Mouse (Mus musculus): ENCODE results near the gene Cdh23.

The Cdh23 gene

DNA sequence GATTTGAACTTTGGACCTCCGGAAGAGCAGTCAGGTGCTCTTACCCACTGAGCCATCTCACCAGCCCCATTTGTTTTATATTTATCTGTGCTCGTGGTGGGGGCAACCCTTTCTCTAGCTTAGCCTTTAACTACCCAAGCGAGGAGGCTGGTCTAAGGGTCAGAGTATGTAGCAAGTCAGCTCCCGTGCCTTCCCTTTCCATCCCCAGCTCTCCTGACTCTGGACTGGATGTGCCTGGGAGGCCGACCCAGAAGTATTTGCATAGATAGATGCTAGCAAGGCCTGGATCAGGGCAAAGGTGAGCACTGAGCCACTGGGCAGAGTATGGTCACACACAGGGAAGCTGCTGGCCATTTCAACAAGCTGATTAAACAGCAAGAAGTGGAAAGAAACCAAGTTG is 12.5 kb upstream of the Cdh23 start:
- DNase-seq (ENCODE audit: low read depth): no peak

DNA sequence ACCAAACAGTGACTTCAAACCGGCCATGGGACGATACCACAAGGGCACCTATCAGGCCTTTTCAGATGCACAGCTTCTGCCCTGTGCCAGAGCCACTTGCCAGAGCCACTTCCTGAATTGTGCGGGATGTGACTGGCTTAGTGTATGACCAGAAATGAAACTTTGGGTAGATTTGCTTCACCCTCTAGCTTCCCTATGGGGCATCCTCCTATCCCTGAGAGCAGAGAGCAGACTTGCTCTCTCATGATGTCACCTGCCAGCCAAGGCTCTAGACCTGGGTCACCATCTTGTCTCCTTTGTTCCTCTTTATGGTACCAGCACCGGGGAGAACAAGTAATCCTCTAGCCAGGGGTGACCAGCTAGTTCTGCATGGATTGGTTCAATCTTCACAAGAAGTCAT is 10.0 kb upstream of the Cdh23 start:
- no peak for DNase-seq (ENCODE audit: low read depth)

DNA sequence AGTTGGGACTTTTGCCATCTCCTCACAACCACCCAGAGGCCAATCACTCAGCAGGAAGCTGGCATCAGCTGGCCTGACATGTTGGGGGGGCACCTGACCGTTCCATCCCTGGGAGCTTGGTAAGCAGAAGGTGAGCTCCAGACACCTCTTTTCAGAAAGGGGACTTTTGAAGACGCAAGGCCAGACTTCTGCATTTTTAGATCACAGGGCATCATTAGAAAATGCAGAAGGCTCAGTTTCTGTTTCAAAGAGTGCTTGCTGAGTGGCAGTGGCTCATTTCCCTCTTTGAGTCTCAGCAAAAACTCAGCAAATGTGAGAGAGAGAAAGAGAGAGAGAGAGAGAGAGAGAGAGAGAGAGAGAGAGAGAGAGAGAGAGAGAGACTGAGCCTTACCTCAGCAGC is 8.8 kb upstream of the Cdh23 start:
- DNase-seq (ENCODE audit: low read depth): no peak

DNA sequence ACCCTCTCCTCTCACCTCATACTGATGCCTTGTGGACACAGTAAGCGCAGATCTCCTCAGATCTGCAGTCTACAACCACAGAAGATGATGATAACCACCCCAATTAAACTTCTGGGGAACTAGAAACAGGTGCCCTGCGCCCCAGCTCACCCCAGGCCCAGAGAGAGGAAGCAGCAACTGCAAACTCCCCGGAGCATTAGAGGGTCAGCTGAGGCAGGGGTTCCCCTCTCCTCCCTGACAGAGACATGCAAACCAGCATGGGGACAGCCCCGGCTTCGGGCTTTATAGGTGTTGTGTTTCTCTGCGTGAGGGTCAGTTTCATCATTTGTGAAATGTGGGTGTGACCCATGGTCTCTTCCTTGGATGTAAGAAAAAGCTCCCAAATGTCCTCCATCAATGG is 1.5 kb upstream of the Cdh23 start:
- DNase-seq (ENCODE audit: low read depth): no peak

DNA sequence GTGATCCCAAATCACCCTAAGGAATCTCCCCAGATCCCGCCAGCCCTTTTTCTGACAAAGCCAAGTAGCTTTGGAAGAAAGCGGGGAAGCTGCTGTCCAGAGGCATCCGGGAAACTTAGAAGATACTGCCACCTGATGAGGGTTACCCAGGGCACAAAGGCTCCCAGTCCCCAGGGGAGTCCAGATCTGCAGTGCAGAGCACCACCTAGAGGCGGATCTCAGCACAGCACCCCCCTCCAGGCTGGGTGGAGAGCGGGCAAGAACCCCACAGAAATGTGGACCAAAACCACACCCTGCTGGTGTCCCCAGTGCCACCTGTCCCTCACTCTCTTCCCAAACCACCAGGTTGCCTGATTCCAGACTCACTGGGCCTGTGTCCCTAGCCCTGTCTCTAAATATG is 685 bp upstream of the Cdh23 start:
- peak; percentile 75 for DNase-seq (ENCODE audit: low read depth)

DNA sequence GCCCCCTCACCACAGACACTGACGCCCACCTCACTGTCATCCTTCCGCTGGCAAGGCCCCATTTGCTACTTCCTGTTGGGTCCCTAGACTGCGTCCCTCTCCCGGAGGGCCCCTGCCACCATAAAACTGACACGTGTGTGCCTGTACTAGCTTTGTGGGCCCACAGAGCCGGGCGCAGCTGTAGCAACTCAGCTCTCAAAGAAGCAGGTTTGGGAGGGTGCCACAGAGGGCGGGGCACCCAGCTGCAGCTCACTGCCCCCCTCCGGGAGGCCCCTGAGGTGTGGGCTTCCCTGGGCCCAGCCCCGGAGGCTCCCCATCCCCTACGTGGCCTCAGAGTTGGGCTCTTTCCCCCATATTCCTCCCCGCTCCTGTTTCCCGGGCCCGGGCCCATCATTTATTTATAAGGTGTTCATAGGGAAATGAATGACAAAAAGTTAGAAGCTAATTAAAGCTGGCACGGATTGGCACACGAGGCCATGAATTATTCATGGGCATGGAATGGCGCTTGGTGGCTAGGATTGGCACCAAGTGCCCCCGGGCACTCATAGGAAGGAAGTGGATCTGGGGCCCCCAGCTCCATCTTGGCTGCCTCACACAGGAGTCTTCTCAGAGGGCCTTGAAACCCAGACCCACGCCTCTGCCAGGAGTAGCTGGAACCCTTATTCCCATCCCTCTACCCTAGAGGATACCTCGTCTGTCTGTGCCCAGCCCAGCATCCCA is 4.5 kb downstream of the Cdh23 start:
- peak; percentile 14 for DNase-seq (ENCODE audit: low read depth)

DNA sequence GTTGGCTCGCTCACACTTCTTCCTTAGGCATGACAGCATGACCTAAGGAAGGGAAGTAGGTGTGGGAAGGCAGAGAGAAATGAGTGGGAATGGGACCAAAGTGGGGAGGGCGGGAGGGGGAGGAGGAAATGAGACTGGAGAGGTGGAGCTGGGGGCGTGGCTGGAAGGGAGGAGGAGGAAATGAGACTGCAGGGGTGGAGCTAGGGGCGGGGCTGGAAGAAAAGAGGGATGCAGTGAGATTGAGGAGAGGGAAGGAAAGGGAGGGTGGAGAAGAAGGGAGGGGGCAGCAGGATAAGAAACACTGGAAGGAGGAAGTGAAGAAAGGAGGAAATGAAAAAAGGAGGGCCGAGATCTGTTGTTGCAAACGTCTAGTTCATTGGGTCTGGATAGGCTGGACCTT is 5.3 kb downstream of the Cdh23 start:
- DNase-seq (ENCODE audit: low read depth): no peak

DNA sequence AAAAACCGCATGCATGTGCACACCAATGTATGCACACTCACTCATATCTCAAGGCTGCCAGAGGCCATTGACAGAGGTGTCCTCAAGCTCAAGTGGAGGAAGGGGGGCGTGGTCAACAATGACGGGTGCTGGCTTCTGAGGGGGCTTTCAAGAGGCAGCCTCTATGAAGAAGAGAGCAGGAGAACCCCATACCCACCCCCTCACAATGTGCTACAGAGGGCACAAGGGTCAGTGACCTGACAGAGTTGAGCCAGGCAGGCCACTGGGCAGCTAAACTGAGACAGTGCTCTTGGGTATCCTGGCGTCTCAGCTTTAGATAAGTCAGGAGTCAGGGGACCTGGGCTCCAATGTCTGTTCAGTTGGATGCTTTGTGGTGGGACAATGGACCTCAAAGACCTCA is 6.9 kb downstream of the Cdh23 start:
- DNase-seq (ENCODE audit: low read depth): no peak

DNA sequence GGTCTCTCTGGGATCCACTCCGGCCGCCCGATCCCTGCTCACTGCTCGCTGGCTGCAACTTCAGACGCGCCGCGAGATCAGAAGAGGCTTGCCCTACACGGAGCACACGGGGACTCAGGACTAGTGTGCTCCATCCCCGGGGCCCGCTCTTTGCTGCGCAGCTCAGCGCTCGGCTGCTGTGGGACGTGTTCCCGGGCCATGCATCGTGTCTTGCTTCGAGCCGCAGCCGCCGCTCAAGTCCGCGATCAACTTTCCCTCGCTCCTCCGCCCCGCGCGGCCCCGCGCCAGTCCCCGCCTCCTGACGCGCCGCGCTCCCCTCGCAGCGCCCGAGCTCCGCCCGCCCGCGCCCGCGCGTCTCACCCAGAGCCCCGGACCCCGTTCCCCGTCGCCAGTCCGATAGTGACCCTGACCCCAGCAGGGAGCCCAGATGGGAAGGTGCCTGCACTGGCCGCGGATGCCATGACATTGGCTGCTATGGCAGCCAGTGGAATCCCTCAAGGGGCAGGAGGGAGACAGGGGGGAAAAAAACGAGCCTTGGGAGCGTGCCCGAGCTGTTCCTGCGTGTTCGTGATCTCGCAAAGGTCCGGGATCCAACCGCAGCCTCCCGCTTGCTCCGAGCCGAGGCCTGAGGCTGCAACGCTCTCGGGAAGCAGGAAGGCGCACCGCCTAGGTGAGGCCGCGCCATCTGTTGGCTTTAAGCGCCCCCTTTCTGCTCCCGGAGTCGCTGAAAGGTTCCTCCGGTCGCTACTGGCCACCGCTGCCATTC is 9.1 kb downstream of the Cdh23 start:
- peak; percentile 6 for DNase-seq (ENCODE audit: low read depth)

DNA sequence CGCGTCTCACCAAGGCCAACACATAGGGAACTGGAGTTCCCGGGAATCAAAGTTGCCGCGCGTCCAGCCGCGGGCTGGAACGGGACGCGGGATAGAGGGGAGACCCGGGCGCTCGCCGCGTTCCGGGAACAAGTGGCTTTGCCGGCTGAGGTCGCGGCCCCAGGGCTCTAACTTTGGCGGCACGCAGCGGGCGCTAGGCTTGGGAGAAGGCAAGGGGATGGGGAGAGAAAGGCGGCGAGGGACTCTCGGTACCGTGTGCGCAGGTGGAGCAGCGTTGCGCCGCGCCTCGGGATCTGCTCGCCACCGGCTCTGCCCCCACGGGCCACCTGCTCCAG is 9.7 kb downstream of the Cdh23 start:
- DNase-seq (ENCODE audit: low read depth): no peak

DNA sequence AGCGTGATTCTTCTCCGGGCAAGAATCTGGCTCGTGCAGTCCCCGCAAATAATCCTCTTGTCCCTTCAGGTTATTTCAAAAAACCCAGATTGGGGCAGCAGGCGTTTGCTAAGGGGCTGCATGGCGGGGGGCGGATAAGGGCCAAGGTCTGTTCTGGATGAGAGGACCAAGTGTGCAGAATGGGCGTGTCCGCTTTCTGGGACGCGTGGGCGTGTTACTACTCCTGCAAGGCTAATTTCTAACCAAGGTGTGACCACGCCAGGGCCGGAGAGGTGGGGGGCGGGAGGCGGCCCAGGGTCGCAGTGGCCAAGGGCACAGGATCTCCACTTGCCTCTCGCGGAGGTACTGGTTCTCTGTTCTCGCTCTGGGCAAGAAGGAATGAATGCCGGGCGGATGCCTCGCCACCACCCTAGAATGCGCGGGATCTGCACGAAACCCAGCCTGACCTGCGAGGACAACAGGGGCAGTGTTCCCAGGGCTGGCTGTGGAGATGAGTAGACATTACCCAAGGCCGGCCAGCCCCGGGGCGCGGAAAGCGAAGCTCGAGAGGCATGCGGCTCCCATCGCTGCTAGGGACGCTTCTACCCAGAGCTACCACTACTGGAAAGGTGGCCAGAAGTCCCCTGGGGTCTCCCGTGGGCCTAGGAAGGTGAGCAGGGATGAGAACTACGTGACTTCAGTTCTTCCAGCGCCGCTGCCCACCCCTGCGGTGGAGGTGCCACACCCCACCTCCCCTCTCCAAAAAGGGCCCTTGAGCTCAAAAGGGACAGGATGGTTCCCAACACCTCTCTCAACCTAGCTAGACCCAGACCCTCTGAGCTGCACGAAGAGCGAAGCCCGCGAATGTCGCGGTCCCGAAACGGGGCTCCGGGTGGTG is 10.3 kb downstream of the Cdh23 start:
- DNase-seq (ENCODE audit: low read depth): no peak

DNA sequence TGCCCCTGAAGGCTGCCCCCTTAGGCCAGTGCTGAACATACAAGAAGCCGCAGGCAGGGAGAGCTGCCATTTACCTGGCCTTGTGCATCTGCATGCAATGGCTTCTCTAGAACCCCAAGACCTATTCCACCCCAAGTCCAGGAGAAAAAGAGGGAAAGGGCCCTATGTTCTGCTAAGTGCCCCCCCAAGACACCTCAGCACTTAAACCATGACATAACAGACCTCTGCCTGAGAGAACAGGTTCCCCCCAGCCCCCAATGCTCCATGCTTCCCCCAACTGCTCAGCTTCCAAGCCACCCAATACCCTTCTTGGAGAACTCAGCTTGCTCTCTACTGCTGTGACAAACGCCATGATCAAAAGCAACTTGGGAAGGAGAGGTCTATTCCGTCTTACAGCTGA is 17.4 kb downstream of the Cdh23 start:
- no peak for DNase-seq (ENCODE audit: low read depth)

DNA sequence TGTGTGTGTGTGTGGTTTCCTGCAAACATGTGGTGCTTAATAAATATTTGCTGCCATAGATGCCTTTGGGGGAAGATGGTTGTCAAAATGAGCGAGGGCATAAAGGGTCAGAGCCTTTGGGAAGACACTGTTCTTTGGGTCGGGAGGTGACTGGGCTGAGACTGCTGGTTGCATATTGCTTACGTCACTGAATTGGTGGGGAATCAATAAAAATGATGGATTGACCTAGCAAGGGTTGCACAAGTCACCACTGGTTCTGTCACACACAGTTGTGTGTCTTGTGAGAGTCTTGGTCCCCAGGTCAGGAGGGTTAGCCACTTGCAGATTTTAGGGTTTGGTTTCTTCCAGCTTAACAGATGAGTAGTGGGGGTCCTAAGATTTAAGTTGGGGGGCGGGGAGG is 19.0 kb downstream of the Cdh23 start:
- DNase-seq (ENCODE audit: low read depth): no peak

DNA sequence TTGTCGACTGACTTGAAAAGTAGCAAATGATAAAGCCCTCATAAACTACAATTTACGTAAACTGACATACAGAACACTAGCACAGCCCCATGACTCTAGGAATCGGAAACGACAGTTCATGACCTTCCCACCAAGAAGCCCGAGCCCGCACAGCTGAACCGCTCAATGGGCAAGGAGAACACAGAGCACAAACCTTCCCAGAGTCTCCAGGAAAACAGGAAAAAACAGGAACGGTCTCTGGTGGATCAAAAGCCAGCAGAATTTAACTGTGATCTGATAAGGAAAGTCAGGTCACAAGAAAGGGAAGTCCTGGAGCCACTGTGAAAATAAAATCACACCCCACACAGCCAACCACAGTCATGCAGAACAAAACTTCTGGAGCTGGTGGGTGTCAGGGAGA is 26.1 kb downstream of the Cdh23 start:
- no peak for DNase-seq (ENCODE audit: low read depth)

DNA sequence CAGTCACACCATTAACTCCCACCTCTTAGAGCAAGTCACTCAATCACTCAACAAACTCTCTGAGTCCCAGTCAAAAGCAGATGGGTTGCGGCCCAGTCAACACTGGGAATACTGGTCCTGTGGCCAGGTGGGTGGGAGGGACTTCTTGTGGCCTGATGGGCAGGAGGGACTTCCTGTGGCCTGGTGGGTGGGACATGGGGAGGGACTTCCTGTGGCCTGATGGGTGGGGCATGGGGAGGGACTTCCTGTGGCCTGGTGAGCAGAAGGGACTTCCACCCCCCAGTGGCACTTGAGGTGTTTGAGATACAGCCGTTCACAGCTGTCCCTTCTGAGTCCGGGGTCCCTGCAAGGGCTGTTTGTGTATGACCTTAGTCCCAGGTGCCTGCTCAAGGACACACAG is 27.7 kb downstream of the Cdh23 start:
- no peak for DNase-seq (ENCODE audit: low read depth)

DNA sequence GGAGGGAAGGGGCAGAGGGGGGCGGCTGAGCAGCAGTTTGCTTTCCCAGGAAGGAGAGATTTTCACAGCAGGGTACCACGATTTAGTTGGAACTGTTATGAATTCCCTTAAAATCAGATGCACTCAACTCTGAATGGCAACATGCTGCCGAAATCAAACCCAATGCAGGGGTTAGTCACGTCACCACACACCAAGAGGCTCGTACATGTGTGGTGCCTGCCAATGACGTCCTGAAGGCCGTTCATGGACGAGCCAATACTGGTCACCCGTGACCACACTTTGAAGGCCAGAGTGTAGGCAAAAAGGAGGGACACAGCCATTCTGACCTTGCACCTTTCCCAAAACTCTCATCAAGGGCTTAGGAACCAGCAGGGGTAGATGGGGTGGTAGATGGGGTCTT is 35.3 kb downstream of the Cdh23 start:
- no peak for DNase-seq (ENCODE audit: low read depth)

DNA sequence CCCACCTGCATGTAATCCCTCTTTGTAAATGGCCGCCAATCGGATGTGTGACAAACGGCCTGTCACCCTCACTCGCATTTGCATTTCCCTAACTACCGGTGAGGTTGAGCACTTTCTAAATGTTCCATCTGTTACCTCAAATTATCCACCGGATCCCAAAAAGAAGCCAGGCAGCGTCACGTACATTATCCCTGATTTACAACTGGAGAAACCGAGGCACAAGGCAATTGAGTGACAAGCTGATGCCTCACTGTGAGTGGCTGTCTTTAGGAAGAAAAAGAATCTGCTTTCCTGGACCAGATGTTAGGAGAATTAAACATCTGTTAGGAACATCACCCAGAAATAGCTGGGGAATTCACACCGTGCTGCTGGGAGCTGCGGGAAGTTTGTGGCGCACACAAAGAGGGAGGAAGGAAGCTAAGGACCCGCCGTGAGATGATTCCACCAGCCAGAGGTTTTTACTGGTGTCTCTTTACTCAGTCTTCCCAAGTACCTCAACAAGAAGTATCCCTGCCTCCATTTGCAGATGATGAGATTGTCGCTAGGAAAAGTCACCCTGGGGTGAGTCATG is 36.8 kb downstream of the Cdh23 start:
- DNase-seq (ENCODE audit: low read depth): no peak

DNA sequence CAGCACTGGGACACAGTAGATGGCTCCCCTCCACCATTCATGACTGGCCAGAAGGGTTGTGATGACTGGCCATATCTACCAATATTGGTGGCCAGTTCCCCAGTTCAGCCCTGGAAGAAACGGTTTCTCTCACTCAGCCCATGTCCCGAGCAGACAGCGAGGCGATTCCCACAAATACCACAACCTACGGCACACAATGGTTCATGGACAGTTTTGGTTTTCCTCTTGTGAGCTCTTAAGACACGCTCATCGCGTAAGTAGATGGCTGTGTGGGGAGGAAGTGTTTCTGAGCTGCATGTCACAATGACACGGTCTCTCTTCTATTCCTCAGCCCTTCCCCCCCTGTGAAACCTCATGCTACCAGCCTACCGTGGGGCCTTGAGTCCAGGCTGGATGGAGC is 38.1 kb downstream of the Cdh23 start:
- DNase-seq (ENCODE audit: low read depth): no peak

DNA sequence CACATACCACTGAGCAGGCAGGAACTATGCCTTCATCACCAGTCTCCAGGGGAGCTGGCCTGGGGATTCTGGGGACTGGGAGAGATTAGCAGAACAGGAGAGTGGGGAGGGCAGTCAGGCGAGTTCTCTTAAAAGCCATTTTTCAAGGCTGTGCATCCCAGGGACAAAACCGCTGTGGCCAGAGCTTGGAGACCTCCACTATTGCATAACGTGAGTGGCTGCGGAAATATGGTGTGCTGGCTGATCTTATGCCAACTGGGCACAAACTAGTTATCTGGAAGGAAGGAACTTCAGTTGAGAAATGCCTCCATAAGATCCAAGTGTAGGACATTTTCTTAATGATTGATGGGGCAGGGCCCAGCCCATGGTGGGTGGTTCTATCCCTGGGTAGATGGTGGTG is 42.6 kb downstream of the Cdh23 start:
- no peak for DNase-seq (ENCODE audit: low read depth)

DNA sequence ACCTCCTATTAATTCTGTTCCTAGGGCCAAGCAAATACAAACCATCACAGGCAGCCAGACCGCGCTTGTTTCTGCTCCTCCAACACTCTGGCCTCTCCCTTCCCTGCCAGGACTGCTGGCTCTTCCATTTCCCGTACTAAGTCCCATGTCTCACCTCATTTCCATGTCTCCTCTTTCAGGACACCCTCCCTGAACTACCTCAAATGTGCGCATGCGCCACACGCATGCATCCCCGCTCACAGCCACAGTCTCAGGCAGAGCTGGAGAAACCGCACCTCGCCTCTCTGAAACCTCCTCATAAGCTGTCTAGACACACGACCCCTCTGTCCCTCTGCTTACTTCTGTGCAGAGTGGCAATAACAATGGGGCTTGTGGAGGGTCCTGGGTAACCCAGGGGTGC is 43.2 kb downstream of the Cdh23 start:
- no peak for DNase-seq (ENCODE audit: low read depth)

DNA sequence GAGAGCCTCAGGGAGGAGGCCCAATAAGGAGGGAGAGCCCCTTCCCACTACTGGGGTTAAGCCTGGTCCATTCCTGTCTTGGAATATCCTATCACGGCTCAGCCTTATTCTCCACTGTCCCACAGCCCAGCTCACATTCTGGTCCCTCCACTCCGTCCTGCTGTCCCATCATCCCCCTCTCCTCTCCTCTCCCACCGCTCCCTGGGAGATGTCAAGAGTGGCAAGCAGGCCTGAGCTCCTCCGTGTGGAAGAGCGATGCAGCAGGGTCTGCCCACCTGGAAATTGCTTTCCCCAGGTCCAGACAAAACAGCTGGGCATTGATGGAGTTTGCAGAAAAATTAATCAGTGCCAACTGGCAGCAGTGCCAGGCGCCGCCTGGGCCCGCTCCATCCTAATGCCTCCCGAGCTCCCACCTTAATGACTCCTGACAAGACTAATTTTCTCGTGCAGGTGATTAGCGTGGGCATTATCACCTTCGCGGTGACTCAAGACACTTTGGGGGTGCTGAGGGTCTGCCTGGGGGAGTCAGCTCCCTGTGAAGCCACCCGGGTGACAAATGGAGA is 52.1 kb downstream of the Cdh23 start:
- no peak for DNase-seq (ENCODE audit: low read depth)

DNA sequence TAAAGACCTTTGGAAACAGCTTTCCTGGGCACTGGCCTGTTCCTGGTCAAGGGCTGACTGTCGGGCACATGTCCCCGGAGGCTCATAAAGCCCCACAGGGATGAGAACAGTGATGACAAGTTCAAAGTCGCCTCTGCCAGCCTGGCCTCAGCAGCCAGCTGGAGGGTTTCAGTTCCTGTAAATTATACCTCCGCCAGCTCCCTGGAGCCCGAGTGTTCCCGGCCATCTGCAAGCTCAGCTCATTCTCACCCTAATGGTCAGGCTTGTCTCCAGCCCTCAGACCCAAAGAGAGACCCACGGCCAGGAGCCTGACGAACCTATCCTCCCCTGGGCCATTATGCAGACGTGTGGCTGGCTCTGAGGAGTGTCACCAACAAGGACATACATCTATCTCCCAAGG is 57.0 kb downstream of the Cdh23 start:
- no peak for DNase-seq (ENCODE audit: low read depth)
